Mouse (Mus musculus): ENCODE results near the gene Lrrc72.

Gene Lrrc72

GRCm38 (mm10) chr12:36190343-36190742 is 62.9 kb downstream of the Lrrc72 start:
- in situ Hi-C loops (cut with MboI, MseI): no loop called here

GRCm38 (mm10) chr12:36189610-36190009 is 63.6 kb downstream of the Lrrc72 start:
- in situ Hi-C loops (cut with MboI, MseI): no loop called here

GRCm38 (mm10) chr12:36187081-36187480 is 66.1 kb downstream of the Lrrc72 start:
- in situ Hi-C loops (cut with MboI, MseI): no loop called here

- in situ Hi-C loops (cut with MboI, MseI): no loop called here
Observed at GRCm38 (mm10) chr12:36182570-36182969, 70.6 kb downstream of the Lrrc72 start.

- in situ Hi-C loops (cut with MboI, MseI): no loop called here
Observed at GRCm38 (mm10) chr12:36177227-36177626, 76.0 kb downstream of the Lrrc72 start.

- in situ Hi-C loops (cut with MboI, MseI): no loop called here
Observed at GRCm38 (mm10) chr12:36165299-36165698, 87.9 kb downstream of the Lrrc72 start.

- in situ Hi-C loops (cut with MboI, MseI): loop anchor here (5.0 kb wide), 1 partner anchor 208 kb away; no protein-coding TSS in a partner anchor
Observed at GRCm38 (mm10) chr12:36164126-36164791, 88.9 kb downstream of the Lrrc72 start.
